Mouse (Mus musculus) MEL (cell line): ENCODE measurements around the gene Gm7173. TPM values are rescaled to one million over a fixed set of nuclear protein-coding genes. Genes with fewer than 3 reads are reported as not detected.

Source experiments
- DNase-seq: peaks from one replicate; pipeline ENCODE4 v3.0.0; 2011; ENCODE audit warnings: low read depth, low spot score
- H3K27ac ChIP-seq: 2 replicates; pipeline ENCODE4 v1.5.1; 2012; ENCODE audit warnings: low read depth, mild to moderate bottlenecking, control low read depth, low read length, moderate library complexity; ENCODE audit not compliant: control insufficient read depth
- H3K27me3 ChIP-seq, 2 experiments: fragments of 150-350 bp in 1 of 2; sonication (generic) in 1 of 2; 2 replicates each; pipeline ENCODE4 v1.6.1; 2012; ENCODE audit warnings: low read length in 2 of 2, mild to moderate bottlenecking in 2 of 2, improper control_type of control experiment in 1 of 2, moderate library complexity in 1 of 2; ENCODE audit not compliant: insufficient read depth in 2 of 2, control insufficient read depth in 1 of 2
- H3K36me3 ChIP-seq, 2 experiments: 2 replicates each; pipeline ENCODE4 v1.6.1; 2012 to 2014; ENCODE audit warnings: low read length in 2 of 2, improper control_type of control experiment in 1 of 2, inconsistent platforms in 1 of 2, mild to moderate bottlenecking in 1 of 2; ENCODE audit not compliant: insufficient read depth in 2 of 2, control insufficient read depth in 1 of 2
- H3K4me1 ChIP-seq, 2 experiments: fragments of 150-350 bp in 1 of 2; sonication (generic) in 1 of 2; 2 replicates each; pipeline ENCODE4 v1.6.1; 2012; ENCODE audit warnings: low read length in 2 of 2, improper control_type of control experiment in 1 of 2, mild to moderate bottlenecking in 1 of 2; ENCODE audit not compliant: insufficient read depth in 2 of 2, control insufficient read depth in 1 of 2
- H3K4me3 ChIP-seq, 2 experiments: fragments of 150-350 bp in 1 of 2; sonication (generic) in 1 of 2; 2 replicates each; pipeline ENCODE4 v1.5.1; 2012; ENCODE audit warnings: low read depth in 2 of 2, low read length in 2 of 2, mild to moderate bottlenecking in 2 of 2, moderate library complexity in 2 of 2, control low read depth in 1 of 2, improper control_type of control experiment in 1 of 2; ENCODE audit not compliant: control insufficient read depth in 1 of 2, insufficient read depth in 1 of 2
- H3K79me2 ChIP-seq: 2 replicates; pipeline ENCODE4 v1.6.1; 2012; ENCODE audit warnings: mild to moderate bottlenecking, low read length, moderate library complexity; ENCODE audit not compliant: control insufficient read depth, poor library complexity, insufficient read depth
- H3K9ac ChIP-seq: 2 replicates; pipeline ENCODE4 v1.6.1; 2012; ENCODE audit warnings: low read depth, mild to moderate bottlenecking, control low read depth, low read length, moderate library complexity; ENCODE audit not compliant: control insufficient read depth, poor library complexity, severe bottlenecking
- H3K9me3 ChIP-seq: fragments of 150-350 bp; sonication (generic); replicated peaks from 2 replicates; pipeline ENCODE4 v1.6.1; 2012; ENCODE audit warnings: mild to moderate bottlenecking, low read length, improper control_type of control experiment, moderate library complexity; ENCODE audit not compliant: insufficient read depth
- BHLHE40 ChIP-seq: IDR thresholded peaks from 2 replicates; pipeline ENCODE4 v1.6.1; 2012; ENCODE audit warnings: low read depth, mild to moderate bottlenecking, inconsistent platforms, low read length, improper control_type of control experiment, borderline replicate concordance
- CHD1 ChIP-seq: IDR thresholded peaks from 2 replicates; pipeline ENCODE4 v1.6.1; 2012; ENCODE audit warnings: low read depth, mild to moderate bottlenecking, inconsistent platforms, low read length, improper control_type of control experiment
- CHD2 ChIP-seq: IDR thresholded peaks from 2 replicates; pipeline ENCODE4 v1.6.1; 2011; ENCODE audit warnings: low read length, improper control_type of control experiment
- CTCF ChIP-seq, 3 experiments: IDR thresholded peaks in 2 of 3; conservative IDR thresholded peaks in 1 of 3; 2 replicates each; pipeline ENCODE4 v1.5.1; 2011 to 2012; ENCODE audit warnings: low read length in 3 of 3, low read depth in 2 of 3, mild to moderate bottlenecking in 2 of 3, improper control_type of control experiment in 1 of 3, inconsistent platforms in 1 of 3, mixed read lengths in 1 of 3, moderate library complexity in 1 of 3; ENCODE audit not compliant: control insufficient read depth in 1 of 3, insufficient read depth in 1 of 3, poor library complexity in 1 of 3, severe bottlenecking in 1 of 3
- EP300 ChIP-seq, 2 experiments: IDR thresholded peaks; 2 replicates each; pipeline ENCODE4 v1.6.1; 2011; ENCODE audit warnings: improper control_type of control experiment in 2 of 2, low read length in 2 of 2, low read depth in 1 of 2, mild to moderate bottlenecking in 1 of 2
- GATA1 ChIP-seq: IDR thresholded peaks from 2 replicates; pipeline ENCODE4 v1.6.1; 2011; ENCODE audit warnings: low read depth, low read length, improper control_type of control experiment
- HCFC1 ChIP-seq: IDR thresholded peaks from 2 replicates; pipeline ENCODE4 v1.6.1; 2012; ENCODE audit warnings: low read depth, mild to moderate bottlenecking, inconsistent platforms, low read length, improper control_type of control experiment, moderate library complexity
- KAT2A ChIP-seq: conservative IDR thresholded peaks from 2 replicates; pipeline ENCODE4 v1.6.1; 2012; ENCODE audit warnings: low read depth, low read length, improper control_type of control experiment, inconsistent platforms
- MAFK ChIP-seq: IDR thresholded peaks from 2 replicates; pipeline ENCODE4 v1.6.1; 2011; ENCODE audit warnings: low read depth, mild to moderate bottlenecking, low read length, improper control_type of control experiment, borderline replicate concordance
- MAZ ChIP-seq: IDR thresholded peaks from 2 replicates; pipeline ENCODE4 v1.6.1; 2012; ENCODE audit warnings: low read depth, mild to moderate bottlenecking, inconsistent platforms, low read length, improper control_type of control experiment
- NELFE ChIP-seq: IDR thresholded peaks from 2 replicates; pipeline ENCODE4 v1.6.1; 2011; ENCODE audit warnings: low read depth, low read length, improper control_type of control experiment
- NRF1 ChIP-seq: IDR thresholded peaks from 2 replicates; pipeline ENCODE4 v1.6.1; 2014; ENCODE audit warnings: low read depth, mild to moderate bottlenecking, inconsistent platforms, low read length, improper control_type of control experiment, moderate library complexity; ENCODE audit not compliant: poor library complexity, insufficient read depth, severe bottlenecking
- POLR2AphosphoS5 ChIP-seq: IDR thresholded peaks from 2 replicates; pipeline ENCODE4 v1.6.1; 2012; ENCODE audit warnings: low read depth, borderline replicate concordance, mild to moderate bottlenecking, inconsistent platforms, low read length, moderate library complexity, mixed read lengths
- RAD21 ChIP-seq: IDR thresholded peaks from 2 replicates; pipeline ENCODE4 v1.6.1; 2011; ENCODE audit warnings: mild to moderate bottlenecking, low read depth, low read length, improper control_type of control experiment
- RCOR1 ChIP-seq: IDR thresholded peaks from 2 replicates; pipeline ENCODE4 v1.6.1; 2012; ENCODE audit warnings: low read depth, mild to moderate bottlenecking, inconsistent platforms, low read length, improper control_type of control experiment
- SIN3A ChIP-seq: IDR thresholded peaks from 2 replicates; pipeline ENCODE4 v1.6.1; 2012; ENCODE audit warnings: low read length, improper control_type of control experiment, inconsistent platforms
- SMC3 ChIP-seq: IDR thresholded peaks from 2 replicates; pipeline ENCODE4 v1.6.1; 2011; ENCODE audit warnings: low read depth, low read length, improper control_type of control experiment
- TBP ChIP-seq: IDR thresholded peaks from 2 replicates; pipeline ENCODE4 v1.8.0; 2011; ENCODE audit warnings: low read depth, low read length, improper control_type of control experiment
- TCF12 ChIP-seq: IDR thresholded peaks from 2 replicates; pipeline ENCODE4 v1.6.1; 2014; ENCODE audit warnings: low read depth, mild to moderate bottlenecking, inconsistent platforms, low read length, improper control_type of control experiment, moderate library complexity
- USF1 ChIP-seq: IDR thresholded peaks from 2 replicates; pipeline ENCODE4 v1.6.1; 2014; ENCODE audit warnings: low read depth, mild to moderate bottlenecking, inconsistent platforms, low read length, improper control_type of control experiment, moderate library complexity
- ZC3H11A ChIP-seq: IDR thresholded peaks from 2 replicates; pipeline ENCODE4 v1.6.1; 2012; ENCODE audit warnings: low read depth, mild to moderate bottlenecking, inconsistent platforms, low read length, improper control_type of control experiment
- ZKSCAN1 ChIP-seq: IDR thresholded peaks from 2 replicates; pipeline ENCODE4 v1.6.1; 2012; ENCODE audit warnings: low read depth, mild to moderate bottlenecking, inconsistent platforms, low read length, improper control_type of control experiment, moderate library complexity
- ZNF384 ChIP-seq: IDR thresholded peaks from 2 replicates; pipeline ENCODE4 v1.6.1; 2012; ENCODE audit warnings: low read depth, mild to moderate bottlenecking, inconsistent platforms, low read length, improper control_type of control experiment
- polyA plus RNA-seq, 2 experiments: library from polyadenylated mRNA; stranded (reverse) in 1 of 2; unstranded in 1 of 2; fragments of >175 nt in 1 of 2; fragments of >200 nt in 1 of 2; gene quantifications; 2 replicates each; pipeline versions ENCODE4 v1.2.1 to v1.2.4; 2012; ENCODE audit warnings: low replicate concordance in 2 of 2, low read depth in 1 of 2; ENCODE audit not compliant: insufficient read length in 2 of 2, insufficient read depth in 1 of 2, missing spikeins in 1 of 2
- total RNA-seq: library from RNA; depleted of rRNA; stranded (reverse); fragments of 300-350 nt; gene quantifications from 2 replicates; pipeline ENCODE4 v1.2.3, GENCODE M21; 2012; rRNA removed

The Gm7173 gene
- total RNA-seq: not detected in 2 replicates
- polyA plus RNA-seq: not detected

DNA sequence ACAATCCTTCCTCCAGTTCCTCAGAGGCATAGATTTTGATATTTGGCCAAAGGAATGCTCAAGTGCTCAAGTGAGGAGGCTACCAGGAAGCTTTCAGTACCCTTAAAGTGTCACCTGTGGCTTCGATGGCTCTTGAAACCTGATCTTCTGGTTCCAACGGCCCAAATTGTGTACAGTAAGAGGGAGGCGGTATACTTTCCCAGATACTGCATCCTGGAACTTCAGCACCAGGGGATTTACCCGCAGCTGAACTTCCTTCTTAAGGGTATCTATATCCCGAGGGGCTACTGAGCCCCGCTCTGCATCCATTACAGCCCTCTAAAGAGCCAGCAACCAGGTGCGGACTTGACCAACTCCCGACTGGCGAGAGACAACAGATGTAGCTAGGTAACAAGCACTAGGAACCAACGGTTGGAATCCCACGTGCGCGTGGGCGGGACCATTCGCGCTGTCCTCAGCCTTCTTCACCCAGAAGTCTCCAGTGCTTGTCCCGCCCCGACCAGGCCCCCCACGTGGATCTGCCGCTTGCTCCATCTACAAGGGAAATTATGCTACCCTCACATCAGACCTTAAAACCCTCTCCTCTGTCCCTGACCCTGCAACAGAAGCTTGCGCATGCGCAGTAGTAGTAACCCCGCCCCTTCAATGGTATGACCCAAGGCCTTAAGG, at the start of gene Gm7173:
Gene Gm7173, minus strand, starts transcription at position 309 of the 669 bp plus-strand sequence.
- H3K79me2 ChIP-seq: no peaks in the 10 kb centered on the region
- no peaks in the 10 kb centered on the region for H3K9me3 ChIP-seq
- no peaks in the 10 kb centered on the region for H3K36me3 ChIP-seq
- no peak for DNase-seq
- TF ChIP-seq SIN3A: no peak
- no peak for TF ChIP-seq NELFE
- H3K27ac ChIP-seq: no peak within 1 kb of the TSS
- H3K9ac ChIP-seq: no peak within 1 kb of the TSS
- no peak within 1 kb of the TSS for H3K4me3 ChIP-seq
- no peaks in the 10 kb centered on the region for H3K4me1 ChIP-seq
- no peaks in the 10 kb centered on the region for H3K27me3 ChIP-seq

GRCm38 (mm10) chrX:79517646-79518016, 546 bp upstream of the Gm7173 start:
- Histone ChIP-seq H3K27ac (no peak overlapping the region), H3K36me3 (no peaks in the 10 kb centered on the region), H3K4me3 (no peak overlapping the region), H3K9ac (no peak overlapping the region), H3K79me2 (no peaks in the 10 kb centered on the region), H3K4me1 (no peaks in the 10 kb centered on the region), H3K9me3 (no peaks in the 10 kb centered on the region), H3K27me3 (no peaks in the 10 kb centered on the region)
- no peak for TF ChIP-seq MAFK
- no peak for TF ChIP-seq CHD1
- no peak for TF ChIP-seq RAD21
- TF ChIP-seq TBP: no peak
- TF ChIP-seq ZNF384: no peak
- TF ChIP-seq SMC3: no peak
- no peak for TF ChIP-seq HCFC1
- TF ChIP-seq CTCF (IDR thresholded peaks at IDR 0.05 in 2 of 3, conservative IDR thresholded peaks at IDR 0.05 in 1 of 3; ENCODE audit: control insufficient read depth in 1 of 3, insufficient read depth in 1 of 3, low read depth in 2 of 3, low read length in 3 of 3, poor library complexity in 1 of 3, severe bottlenecking in 1 of 3): no peak
- no peak for TF ChIP-seq USF1
- no peak for TF ChIP-seq GATA1
- TF ChIP-seq MAZ: no peak
- no peak for TF ChIP-seq BHLHE40
- TF ChIP-seq EP300 (IDR thresholded peaks at IDR 0.05; ENCODE audit: low read depth in 1 of 2, low read length in 2 of 2): no peak
- no peak for DNase-seq

DNA sequence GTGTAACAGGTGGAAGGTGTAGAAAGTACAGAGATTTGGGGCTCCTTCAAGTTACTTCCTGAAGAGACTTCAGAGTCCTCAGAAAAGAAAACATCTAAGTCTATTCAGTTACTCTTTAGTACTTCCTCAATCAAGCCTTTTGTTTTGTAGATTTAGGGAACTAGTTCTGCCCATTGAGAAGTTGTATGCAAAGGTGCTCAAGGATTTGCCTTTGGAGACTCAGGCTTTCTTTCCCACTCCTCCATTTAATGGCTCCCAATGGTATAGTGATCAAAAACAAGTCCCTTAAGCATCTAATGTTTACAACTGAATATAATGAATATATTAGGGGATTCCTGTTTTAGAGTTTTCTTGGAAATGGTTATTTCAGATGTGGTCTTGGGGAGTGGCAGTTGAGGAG, 200.3 kb downstream of the Gm7173 start:
- H3K9me3 ChIP-seq: no peaks in the 10 kb centered on the region
- H3K4me1 ChIP-seq: no peaks in the 10 kb centered on the region
- H3K27ac ChIP-seq: no peak overlapping the region
- TF ChIP-seq RCOR1 (no peak), CHD2 (no peak), ZC3H11A (no peak), TCF12 (no peak), SMC3 (no peak), KAT2A (no peak), BHLHE40 (no peak), CHD1 (no peak), ZKSCAN1 (no peak), POLR2AphosphoS5 (no peak), NELFE (no peak), NRF1 (no peak)
- DNase-seq: no peak
- no peaks in the 10 kb centered on the region for H3K36me3 ChIP-seq
- H3K4me3 ChIP-seq: no peak overlapping the region
- H3K9ac ChIP-seq: no peak overlapping the region
- H3K27me3 ChIP-seq: no peaks in the 10 kb centered on the region
- H3K79me2 ChIP-seq: no peaks in the 10 kb centered on the region
